8 mouse cellular contexts compared by ENCODE assay signal in genomic region chr12:35981732-35982360, GRCm38 (mm10). TPM values are rescaled to one million over a fixed set of nuclear protein-coding genes. Genes with fewer than 3 reads are reported as not detected.
DNase-seq lines count a peak whose midpoint lies in the region; ATAC-seq and TF ChIP-seq lines count a peak whose summit lies in the region.

No protein-coding gene starts in this region.

- 68% methylated on average over 6 of the region's 6 CpGs for WGBS in forebrain, embryonic 10.5 days
- 39% methylated on average over 6 of the region's 6 CpGs for WGBS in hindbrain, embryonic 13.5 days
- WGBS in lung, embryonic 14.5 days, result 24% methylated on average over 6 of the region's 6 CpGs

- H3K4me1 ChIP-seq in forebrain, embryonic 10.5 days, result peaks cover 21% of the 10 kb centered on the region
- H3K4me1 ChIP-seq in hindbrain, embryonic 13.5 days (replicated peaks), result peaks cover 15% of the 10 kb centered on the region
- no peaks in the 10 kb centered on the region for H3K4me1 ChIP-seq in lung, embryonic 14.5 days (ENCODE audit: insufficient read depth)

- no peaks in the 10 kb centered on the region for H3K9me3 ChIP-seq in forebrain, embryonic 10.5 days
- H3K9me3 ChIP-seq in hindbrain, embryonic 13.5 days, result no peaks in the 10 kb centered on the region
- H3K9me3 ChIP-seq in lung, embryonic 14.5 days (ENCODE audit: low read depth, low read length), result no peaks in the 10 kb centered on the region

- no peaks in the 10 kb centered on the region for H3K36me3 ChIP-seq in forebrain, embryonic 10.5 days (replicated peaks)
- no peaks in the 10 kb centered on the region for H3K36me3 ChIP-seq in hindbrain, embryonic 13.5 days
- H3K36me3 ChIP-seq in lung, embryonic 14.5 days (ENCODE audit: insufficient read depth), result no peaks in the 10 kb centered on the region

- peak; percentile 11 for DNase-seq in Muller cell, postnatal 12 days (ENCODE audit: inconsistent ontology term)
- DNase-seq in forebrain, embryonic 10.5 days (ENCODE audit: extremely low spot score, low spot score), result peak; percentile 24
- peak; percentile 77 for DNase-seq in lung, embryonic 14.5 days
- peak; percentile 82 for DNase-seq in retina, postnatal 1 day
- DNase-seq in layer of hippocampus, postnatal 14 days (ENCODE audit: low spot score in 2 of 2), result no peak
- no peak for DNase-seq in left cerebral cortex, adult 8-10 months (ENCODE audit: low spot score in 2 of 2)
- DNase-seq in gastrocnemius, postnatal 25 days, result no peak

- TF ChIP-seq CTCF in lung, embryonic 14.5 days (IDR thresholded peaks at IDR 0.05; ENCODE audit: low read depth), result no peak

- peak; percentile 90 for ATAC-seq in hindbrain, embryonic 13.5 days (ENCODE audit: low FRiP score)
- ATAC-seq in lung, embryonic 14.5 days (ENCODE audit: insufficient read depth), result peak; percentile 96

- H3K27me3 ChIP-seq in forebrain, embryonic 10.5 days (ENCODE audit: poor library complexity, severe bottlenecking), result no peaks in the 10 kb centered on the region
- no peaks in the 10 kb centered on the region for H3K27me3 ChIP-seq in hindbrain, embryonic 13.5 days
- no peaks in the 10 kb centered on the region for H3K27me3 ChIP-seq in lung, embryonic 14.5 days (ENCODE audit: insufficient read depth, low read length)

- no peak overlapping the region for H3K4me2 ChIP-seq in hindbrain, embryonic 13.5 days
- H3K4me2 ChIP-seq in lung, embryonic 14.5 days, result no peak overlapping the region

- no peak overlapping the region for H3K9ac ChIP-seq in hindbrain, embryonic 13.5 days
- H3K9ac ChIP-seq in lung, embryonic 14.5 days, result no peak overlapping the region

- H3K27ac ChIP-seq in forebrain, embryonic 10.5 days, result 0 out of 2 replicates have a peak overlapping the region, but pooled peaks have one; percentile 48
- H3K27ac ChIP-seq in hindbrain, embryonic 13.5 days, result peak overlapping the region; percentile 76
- H3K27ac ChIP-seq in lung, embryonic 14.5 days (ENCODE audit: low read depth), result 0 out of 2 replicates have a peak overlapping the region, but pooled peaks have one; percentile 20

- H3K4me3 ChIP-seq in forebrain, embryonic 10.5 days, result no peak overlapping the region
- H3K4me3 ChIP-seq in hindbrain, embryonic 13.5 days, result no peak overlapping the region
- no peak overlapping the region for H3K4me3 ChIP-seq in lung, embryonic 14.5 days (ENCODE audit: low read depth, low read length)

RNA-seq across cellular contexts. Expression of gene Agr2, which starts 10.9 kb away (rescaled TPM):
- polyA plus RNA-seq in forebrain, embryonic 10.5 days (2016; fragmentation: Nextera tagmentation; extraction: Ambion mirVana), result not detected in 2 replicates
- 1.1 TPM in 1 of 2 replicates, not detected in the other for polyA plus RNA-seq in hindbrain, embryonic 13.5 days (2015; fragmentation: Nextera tagmentation; extraction: Ambion mirVana)
- 0.41 and 0.50 TPM in 2 replicates for polyA plus RNA-seq in lung, embryonic 14.5 days (2014; fragmentation: Nextera tagmentation; extraction: Ambion mirVana)
- total RNA-seq in layer of hippocampus, postnatal 14 days (2021), result not detected
- total RNA-seq in left cerebral cortex, adult 8-10 months (2022), result not detected
- total RNA-seq in gastrocnemius, postnatal 25 days (2021), result not detected

RNA-seq across cellular contexts. Expression of gene Agr3, which starts 56.4 kb away (rescaled TPM):
- polyA plus RNA-seq in forebrain, embryonic 10.5 days (2016; fragmentation: Nextera tagmentation; extraction: Ambion mirVana), result not detected in 2 replicates
- polyA plus RNA-seq in hindbrain, embryonic 13.5 days (2015; fragmentation: Nextera tagmentation; extraction: Ambion mirVana), result not detected in 2 replicates
- not detected in 2 replicates for polyA plus RNA-seq in lung, embryonic 14.5 days (2014; fragmentation: Nextera tagmentation; extraction: Ambion mirVana)
- total RNA-seq in layer of hippocampus, postnatal 14 days (2021), result not detected
- not detected for total RNA-seq in left cerebral cortex, adult 8-10 months (2022)
- total RNA-seq in gastrocnemius, postnatal 25 days (2021), result not detected

Comparison
In these comparisons a context has a peak if more than half of its experiments do, and no peak if none do; other contexts are left out.
1. DNase-seq: peak in Muller cell, postnatal 12 days (single experiment), forebrain, embryonic 10.5 days (single experiment), lung, embryonic 14.5 days (single experiment) and retina, postnatal 1 day (single experiment); none in layer of hippocampus, postnatal 14 days (0 of 2), left cerebral cortex, adult 8-10 months (0 of 2) and gastrocnemius, postnatal 25 days (single experiment).
2. H3K27ac ChIP-seq: peak in every context shown above with its lines; median percentile 76 in hindbrain, embryonic 13.5 days; 48 in forebrain, embryonic 10.5 days; 20 in lung, embryonic 14.5 days.